In the genomic region with DNA sequence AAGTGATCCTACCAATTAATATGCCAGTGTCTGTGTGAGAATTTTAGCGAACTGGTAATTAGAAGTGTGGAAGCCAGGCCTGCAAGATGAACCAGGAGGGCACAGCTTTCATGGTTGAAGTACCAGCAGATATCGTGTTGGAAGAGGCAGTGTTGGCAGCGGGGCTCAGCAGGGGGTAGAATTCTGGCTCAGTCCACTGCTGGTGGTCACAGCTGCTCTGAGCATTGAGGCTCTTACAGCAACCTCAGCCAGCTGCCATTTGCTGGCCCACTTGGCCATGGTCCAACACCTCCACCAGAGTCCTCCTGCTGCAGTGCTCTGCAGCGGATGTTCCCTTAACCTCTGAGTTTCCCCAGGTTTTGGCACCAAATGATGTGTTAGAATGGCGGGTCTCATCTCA, we compare ENCODE assay signal across 18 mouse cellular contexts. TPM values are rescaled to one million over a fixed set of nuclear protein-coding genes. Genes with fewer than 3 reads are reported as not detected.
"Had no signal": no experiment of that assay in that cellular context is flagged by ENCODE, and none has a peak within 500 bp of the region (broad histone marks: within the 10 kb centered on the region; RNA-seq: fewer than 3 reads in every experiment).

No protein-coding gene starts in this region.

RNA-seq across cellular contexts. Expression of gene Gbp10, which starts 43.0 kb away (rescaled TPM):
- total RNA-seq: granulocyte monocyte progenitor cell, adult 5-6 weeks; heart, postnatal 4 days; layer of hippocampus, adult 18-20 months; layer of hippocampus, postnatal 14 days; layer of hippocampus, postnatal 36 days; left cerebral cortex, adult 18-20 months; left cerebral cortex, postnatal 10 days; left cerebral cortex, postnatal 25 days had no signal
- polyA plus RNA-seq: heart, embryonic 12.5 days; heart, embryonic 14.5 days; hindbrain, embryonic 10.5 days; intestine, embryonic 14.5 days; intestine, embryonic 16.5 days; kidney, embryonic 15.5 days; limb, embryonic 10.5 days; limb, embryonic 12.5 days; liver, embryonic 11.5 days had no signal

RNA-seq across cellular contexts. Expression of gene Gbp4, which starts 56.9 kb away (rescaled TPM):
- total RNA-seq: granulocyte monocyte progenitor cell, adult 5-6 weeks had no signal

RNA-seq across cellular contexts. Expression of gene Gbp8, which starts 57.0 kb away (rescaled TPM):
- total RNA-seq: gastrocnemius, adult 2 months; granulocyte monocyte progenitor cell, adult 5-6 weeks; layer of hippocampus, postnatal 36 days; left cerebral cortex, postnatal 25 days had no signal
- polyA plus RNA-seq: limb, embryonic 10.5 days; limb, embryonic 12.5 days had no signal
